Mouse (Mus musculus): Measurements from ENCODE around the gene Fuom. TPM values are rescaled to one million over a fixed set of nuclear protein-coding genes. Genes with fewer than 3 reads are reported as not detected.
A peak's percentile ranks its signal among the peaks of the same experiment; 100 is the strongest.
"Not testable (repeated sequence)": the region's sequence is repeated elsewhere in the genome, so short reads cannot be mapped to it uniquely, and the experiment has no call there.

Gene Fuom
- total RNA-seq (2021): 10 to 100 TPM; 36.4 to 40.8 TPM
- long read RNA-seq, experiment 1, transcript Fuom-201 (6 exons, 685 nt): major isoform, 11 of 26 reads
- long read RNA-seq, experiment 1, partial matches to known transcripts: 2 of 26 reads
- long read RNA-seq, experiment 1, other reads (novel, unspliced or antisense): 8 of 26 reads
- long read RNA-seq, experiment 2, partial matches to known transcripts: 2 of 9 reads
- long read RNA-seq, experiment 2, other reads (novel, unspliced or antisense): 2 of 9 reads

- intact Hi-C loops (cut with DNase I): no loop called here
- peak; percentile 79 to 85 for DNase-seq (ENCODE audit: low spot score in 2 of 2)
Measured at GRCm38 (mm10) chr7:140101993-140102860, at the start of gene Fuom. Fuom (minus strand) TSS chr7:140102441.

GRCm38 (mm10) chr7:140144550-140144949 is 42.3 kb upstream of the Fuom start:
- intact Hi-C loops (cut with DNase I): loop anchor here (10.0 kb wide), 1 partner anchor 170 kb away; the partner anchor contains the start of gene 6430531B16Rik

GRCm38 (mm10) chr7:140141350-140141749 is 39.1 kb upstream of the Fuom start:
- DNase-seq (ENCODE audit: low spot score in 2 of 2): peak; percentile 66 to 78
- intact Hi-C loops (cut with DNase I): loop anchor here (10.0 kb wide), 1 partner anchor 167 kb away; the partner anchor contains the start of gene 6430531B16Rik

More at GRCm38 (mm10) chr7:140144550-140144949, 42.3 kb upstream of the Fuom start:
- no peak for DNase-seq (ENCODE audit: low spot score in 2 of 2)

GRCm38 (mm10) chr7:140138021-140138310 is 35.7 kb upstream of the Fuom start:
- intact Hi-C loops (cut with DNase I): loop anchor here (5.0 kb wide), 1 partner anchor 56 kb away; the partner anchor contains the start of gene Caly
- no peak for DNase-seq (ENCODE audit: low spot score in 2 of 2)

- intact Hi-C loops (cut with DNase I): loop anchor here (5.0 kb wide), 1 partner anchor 55 kb away; the partner anchor contains the start of gene Caly
- DNase-seq (ENCODE audit: low spot score in 2 of 2): peak; percentile 98 to 99
Measured at GRCm38 (mm10) chr7:140137135-140138020, 35.1 kb upstream of the Fuom start, which contains the start of gene Mtg1. Mtg1 (plus strand) TSS chr7:140137564.

- no peak for DNase-seq (ENCODE audit: low spot score in 2 of 2)
- intact Hi-C loops (cut with DNase I): loop anchor here (5.0 kb wide), 1 partner anchor 53 kb away; the partner anchor contains the start of gene Caly
Measured at GRCm38 (mm10) chr7:140135106-140135770, 33.0 kb upstream of the Fuom start.

- DNase-seq (ENCODE audit: low spot score in 2 of 2); intact Hi-C loops (cut with DNase I): not testable (repeated sequence)
Measured at GRCm38 (mm10) chr7:140134033-140134432, 31.8 kb upstream of the Fuom start.

GRCm38 (mm10) chr7:140132184-140132583 is 29.9 kb upstream of the Fuom start:
- DNase-seq (ENCODE audit: low spot score in 2 of 2); intact Hi-C loops (cut with DNase I): not testable (repeated sequence)

GRCm38 (mm10) chr7:140127911-140128310 is 25.7 kb upstream of the Fuom start:
- DNase-seq (ENCODE audit: low spot score in 2 of 2): no peak
- intact Hi-C loops (cut with DNase I): no loop called here

- no peak for DNase-seq (ENCODE audit: low spot score in 2 of 2)
- intact Hi-C loops (cut with DNase I): no loop called here
Measured at GRCm38 (mm10) chr7:140126934-140127333, 24.7 kb upstream of the Fuom start.

GRCm38 (mm10) chr7:140126022-140126350 is 23.7 kb upstream of the Fuom start:
- intact Hi-C loops (cut with DNase I): no loop called here

GRCm38 (mm10) chr7:140125278-140126021 is 23.2 kb upstream of the Fuom start:
- peak; percentile 82 to 85 for DNase-seq (ENCODE audit: low spot score in 2 of 2)
- intact Hi-C loops (cut with DNase I): no loop called here

More at GRCm38 (mm10) chr7:140126022-140126350, 23.7 kb upstream of the Fuom start:
- DNase-seq (ENCODE audit: low spot score in 2 of 2): no peak

GRCm38 (mm10) chr7:140124382-140124781 is 22.1 kb upstream of the Fuom start:
- intact Hi-C loops (cut with DNase I): no loop called here

GRCm38 (mm10) chr7:140122765-140123164 is 20.5 kb upstream of the Fuom start:
- intact Hi-C loops (cut with DNase I): no loop called here

More at GRCm38 (mm10) chr7:140124382-140124781, 22.1 kb upstream of the Fuom start:
- no peak for DNase-seq (ENCODE audit: low spot score in 2 of 2)

GRCm38 (mm10) chr7:140121338-140121910 is 19.2 kb upstream of the Fuom start:
- intact Hi-C loops (cut with DNase I): no loop called here
- DNase-seq (ENCODE audit: low spot score in 2 of 2): no peak

More at GRCm38 (mm10) chr7:140122765-140123164, 20.5 kb upstream of the Fuom start:
- no peak for DNase-seq (ENCODE audit: low spot score in 2 of 2)

GRCm38 (mm10) chr7:140120484-140120883 is 18.2 kb upstream of the Fuom start:
- intact Hi-C loops (cut with DNase I): no loop called here
- no peak for DNase-seq (ENCODE audit: low spot score in 2 of 2)

GRCm38 (mm10) chr7:140116329-140117054 is 14.3 kb upstream of the Fuom start, which contains the start of gene Echs1:
Echs1 (minus strand) TSS chr7:140116476.
- intact Hi-C loops (cut with DNase I): loop anchor here (5.0 kb wide), 1 partner anchor 34 kb away; the partner anchor contains the start of gene Caly
- DNase-seq (ENCODE audit: low spot score in 2 of 2): peak; percentile 83 to 84
